Mouse (Mus musculus) heart, postnatal 0 days (tissue): ENCODE data around the gene Snx9.

Experiments
- CTCF ChIP-seq: IDR thresholded peaks from 2 replicates; pipeline ENCODE4 v1.5.1; 2016; ENCODE audit warnings: antibody characterized with exemption, control low read depth, low read depth
- EP300 ChIP-seq: IDR thresholded peaks from 2 replicates; pipeline ENCODE4 v1.6.1; 2016; ENCODE audit warnings: antibody characterized with exemption, low read depth

- no peak for TF ChIP-seq EP300
- no peak for TF ChIP-seq CTCF
These were observed 11.2 kb upstream of the Snx9 start for GRCm38 (mm10) chr17:5829930-5830329.
